Mouse (Mus musculus) layer of hippocampus, postnatal 14 days (tissue): ENCODE results near the gene Shd. TPM values are rescaled to one million over a fixed set of nuclear protein-coding genes. Genes with fewer than 3 reads are reported as not detected.

Source experiments
- DNase-seq, 2 experiments: peaks; one replicate each; pipeline ENCODE4 v3.0.0; 2021 to 2022; ENCODE audit warnings: low spot score in 2 of 2, mixed read lengths in 1 of 2
- total RNA-seq, 2 experiments: library from RNA; stranded (reverse); gene quantifications; 2 replicates each; pipeline ENCODE4 v1.2.3; 2021

Gene Shd
- total RNA-seq, 2 experiments from 2014 or later = 38.9 to 44.9 TPM

- DNase-seq = no peak
Observed at GRCm38 (mm10) chr17:56022131-56022988, 52.1 kb downstream of the Shd start.

- DNase-seq = no peak
Observed at GRCm38 (mm10) chr17:56022989-56023290, 52.7 kb downstream of the Shd start.

GRCm38 (mm10) chr17:56023386-56023785 lies 53.1 kb downstream of the Shd start:
- no peak for DNase-seq

GRCm38 (mm10) chr17:56024476-56024875 lies 54.2 kb downstream of the Shd start:
- DNase-seq = no peak

- DNase-seq = no peak
Observed at GRCm38 (mm10) chr17:56024931-56025330, 54.7 kb downstream of the Shd start.

Other genes starting within 250 kb of the Shd start
- not detected for gene Adgre4, start 220.5 kb upstream of the Shd start, total RNA-seq
- 1 to 10 TPM; 7.7 to 9.7 TPM for gene Zfp119a, start 91.5 kb upstream of the Shd start, total RNA-seq
- 1 to 10 TPM; 8.1 to 8.2 TPM for gene Zfp959, start 78.4 kb upstream of the Shd start, total RNA-seq
- 1 to 10 TPM; 4.1 to 4.9 TPM for gene Zfp119b, start 21.0 kb upstream of the Shd start, total RNA-seq
- 1 to 10 TPM; 1.9 TPM for gene Ebi3, start 17.8 kb upstream of the Shd start, total RNA-seq
- gene Yju2, start 11.4 kb upstream of the Shd start, total RNA-seq = 10 to 100 TPM; 15.0 to 16.2 TPM
- gene Fsd1, start 16.0 kb downstream of the Shd start, total RNA-seq = 10 to 100 TPM; 73.1 to 76.4 TPM
- 1 to 10 TPM; 4.0 to 4.3 TPM for gene Stap2, start 35.1 kb downstream of the Shd start, total RNA-seq
- 100 to 1,000 TPM; 112 to 119 TPM for gene Mpnd, start 35.2 kb downstream of the Shd start, total RNA-seq
- gene Sh3gl1, start 66.2 kb downstream of the Shd start, total RNA-seq = 10 to 100 TPM; 64.9 to 67.5 TPM
- 1 to 10 TPM; 3.5 to 5.0 TPM for gene Chaf1a, start 70.0 kb downstream of the Shd start, total RNA-seq
- gene Ubxn6, start 104.6 kb downstream of the Shd start, total RNA-seq = 10 to 100 TPM; 64.4 to 72.8 TPM
- 100 to 1,000 TPM; 104 to 115 TPM for gene Hdgfl2, start 109.2 kb downstream of the Shd start, total RNA-seq
- 1 to 10 TPM; 1.3 to 2.5 TPM for gene Plin4, start 139.3 kb downstream of the Shd start, total RNA-seq
- gene Plin5, start 147.1 kb downstream of the Shd start, total RNA-seq = 1 to 10 TPM; 1.1 to 1.4 TPM
- gene Lrg1, start 151.5 kb downstream of the Shd start, total RNA-seq = under 1 TPM; 0.62 to 0.81 TPM
- gene Sema6b, start 169.9 kb downstream of the Shd start, total RNA-seq = 100 to 1,000 TPM; 140 to 142 TPM
- gene Tnfaip8l1, start 192.0 kb downstream of the Shd start, total RNA-seq = 1 to 10 TPM; 6.2 to 6.6 TPM
- 10 to 100 TPM; 43.3 to 46.0 TPM for gene Mydgf, start 213.5 kb downstream of the Shd start, total RNA-seq
- gene Dpp9, start 248.4 kb downstream of the Shd start, total RNA-seq = 10 to 100 TPM; 49.4 to 52.4 TPM